Mouse (Mus musculus) midbrain, embryonic 13.5 days (tissue): ENCODE data around the gene Golga5. TPM values are rescaled to one million over a fixed set of nuclear protein-coding genes. Genes with fewer than 3 reads are reported as not detected.

Source experiments
- ATAC-seq: fragments of 200-750 bp; cut with Nextera tagmentation; 2 replicates; pipeline ENCODE4 v1.8.0; 2017; ENCODE audit warnings: mild to moderate bottlenecking, moderate TSS enrichment, moderate library complexity
- H3K27ac ChIP-seq: fragments of 300-500 bp; sonication (generic); 2 replicates; pipeline ENCODE4 v1.5.1; 2015; ENCODE audit warnings: inconsistent platforms, mild to moderate bottlenecking, moderate library complexity
- H3K27me3 ChIP-seq: fragments of 300-500 bp; sonication (generic); 2 replicates; pipeline ENCODE4 v1.6.1; 2015; ENCODE audit warnings: mild to moderate bottlenecking, inconsistent platforms
- H3K36me3 ChIP-seq: fragments of 300-500 bp; sonication (generic); 2 replicates; pipeline ENCODE4 v1.6.1; 2015; ENCODE audit warnings: mild to moderate bottlenecking, inconsistent platforms
- H3K4me1 ChIP-seq: fragments of 300-500 bp; sonication (generic); replicated peaks from 2 replicates; pipeline ENCODE4 v1.6.1; 2015; ENCODE audit warnings: inconsistent platforms
- H3K4me2 ChIP-seq: fragments of 300-500 bp; sonication (generic); replicated peaks from 2 replicates; pipeline ENCODE4 v1.6.1; 2015; ENCODE audit warnings: moderate library complexity, mild to moderate bottlenecking, inconsistent platforms
- H3K4me3 ChIP-seq: fragments of 300-500 bp; sonication (generic); replicated peaks from 2 replicates; pipeline ENCODE4 v1.5.1; 2015; ENCODE audit warnings: mild to moderate bottlenecking, inconsistent platforms
- H3K9ac ChIP-seq: fragments of 300-500 bp; sonication (generic); replicated peaks from 2 replicates; pipeline ENCODE4 v1.6.1; 2015; ENCODE audit warnings: mild to moderate bottlenecking, inconsistent platforms
- H3K9me3 ChIP-seq: fragments of 300-500 bp; sonication (generic); 2 replicates; pipeline ENCODE4 v1.6.1; 2016; ENCODE audit warnings: mild to moderate bottlenecking, inconsistent platforms
- WGBS: fragments of 180-500 bp; shearing (Covaris S2); methylation state at CpG from one replicate; pipeline ENCODE4 v1.1.7; 2015; 5-methylcytosine and 5-hydroxymethylcytosine counted together
- polyA plus RNA-seq: library from polyadenylated mRNA; unstranded; fragments of >200 nt; fragmentation: Nextera tagmentation; extraction: Ambion mirVana; gene quantifications from 2 replicates; pipeline ENCODE4 v1.2.1, GENCODE M21; 2015

Golga5 gene
- polyA plus RNA-seq, 1 experiment from 2014 or later: 32.3 TPM

DNA sequence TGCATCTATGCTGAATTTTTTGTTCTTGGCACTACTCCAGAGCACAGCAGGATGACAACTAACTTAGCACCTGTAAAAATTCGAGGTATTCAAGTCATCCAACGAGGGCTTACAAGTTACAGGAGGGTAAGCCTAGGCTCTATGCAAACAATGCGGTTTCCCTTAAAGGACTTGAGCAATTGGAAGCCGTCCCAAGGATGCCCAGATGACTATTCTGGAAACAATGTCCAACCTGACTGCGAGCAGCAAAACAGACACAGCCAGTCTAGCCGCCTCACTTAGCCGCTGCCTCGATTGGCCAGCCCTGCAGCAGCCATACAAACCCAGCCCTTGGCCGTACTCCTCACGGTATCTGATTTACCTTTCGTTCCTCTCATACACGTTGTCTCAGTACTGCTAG, 36.7 kb upstream of the Golga5 start:
- H3K36me3 ChIP-seq: no peaks in the 10 kb centered on the region
- H3K27me3 ChIP-seq: no peaks in the 10 kb centered on the region
- no peaks in the 10 kb centered on the region for H3K9me3 ChIP-seq
- no peak overlapping the region for H3K9ac ChIP-seq
- ATAC-seq: no peak
- 85% methylated on average over 12 of the region's 12 CpGs for WGBS
- no peaks in the 10 kb centered on the region for H3K4me1 ChIP-seq
- H3K27ac ChIP-seq: no peak overlapping the region
- no peak overlapping the region for H3K4me2 ChIP-seq
- H3K4me3 ChIP-seq: no peak overlapping the region

DNA sequence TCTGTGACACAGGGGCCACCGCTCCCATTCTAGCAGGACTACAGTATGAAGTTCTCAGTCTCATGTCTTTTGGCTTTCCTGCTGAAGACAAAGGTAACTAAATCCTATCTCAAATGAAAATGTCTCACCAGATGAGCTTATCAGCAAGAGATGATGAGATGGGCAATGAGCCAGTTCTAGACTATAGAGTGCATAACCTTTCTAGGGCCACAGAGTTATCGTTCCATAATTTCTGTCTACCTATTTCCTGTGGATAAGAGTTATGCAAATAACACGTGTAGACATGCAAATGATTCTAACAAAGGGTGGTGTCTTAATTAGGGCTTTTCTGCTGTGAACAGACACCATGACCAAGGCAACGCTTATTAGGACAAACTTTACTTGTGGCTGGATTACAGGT, 34.8 kb upstream of the Golga5 start:
- Histone ChIP-seq H3K4me3 (no peak overlapping the region), H3K9ac (no peak overlapping the region), H3K36me3 (no peaks in the 10 kb centered on the region), H3K4me2 (no peak overlapping the region), H3K27me3 (no peaks in the 10 kb centered on the region), H3K27ac (no peak overlapping the region), H3K9me3 (no peaks in the 10 kb centered on the region), H3K4me1 (peaks cover 14% of the 10 kb centered on the region)
- WGBS: 86% methylated on average over 4 of the region's 4 CpGs
- no peak for ATAC-seq

DNA sequence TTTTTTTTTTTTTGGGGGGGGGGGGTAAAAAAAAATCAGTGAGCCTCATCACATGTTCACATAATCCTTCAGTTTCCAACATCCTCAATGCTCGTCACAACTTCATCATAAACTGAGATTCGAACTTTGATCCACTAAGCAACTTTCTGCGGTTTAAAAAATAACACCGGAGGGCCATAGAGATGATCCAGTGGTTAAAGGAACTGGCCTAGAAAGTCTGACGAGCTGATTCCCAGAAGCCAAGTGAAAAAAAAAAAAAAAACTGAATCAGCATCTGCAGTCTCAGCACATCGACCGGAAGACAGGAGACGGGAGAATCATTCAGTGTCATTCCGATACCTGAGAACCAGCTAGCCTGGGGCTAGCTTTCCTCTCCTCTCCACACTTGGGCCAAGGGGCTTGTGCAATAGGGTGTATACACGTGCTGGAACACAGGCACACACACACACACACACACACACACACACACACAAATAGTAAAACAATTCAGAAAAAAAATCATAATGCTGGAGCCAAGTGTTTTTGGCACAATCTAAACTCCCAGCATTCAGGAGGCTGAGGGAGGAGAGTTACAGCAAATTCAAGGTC, 31.9 kb upstream of the Golga5 start:
- H3K9me3 ChIP-seq: no peaks in the 10 kb centered on the region
- H3K4me2 ChIP-seq: no peak overlapping the region
- H3K9ac ChIP-seq: no peak overlapping the region
- 78% methylated on average over 10 of the region's 10 CpGs for WGBS
- no peak overlapping the region for H3K4me3 ChIP-seq
- H3K27me3 ChIP-seq: no peaks in the 10 kb centered on the region
- no peak overlapping the region for H3K27ac ChIP-seq
- H3K4me1 ChIP-seq: peaks cover 17% of the 10 kb centered on the region
- H3K36me3 ChIP-seq: no peaks in the 10 kb centered on the region
- no peak for ATAC-seq

- no peak overlapping the region; the same call in none of the 2 replicates for H3K9ac ChIP-seq
These were observed 31.0 kb upstream of the Golga5 start for GRCm38 (mm10) chr12:102437952-102438351.

GRCm38 (mm10) chr12:102438983-102439631, 29.8 kb upstream of the Golga5 start:
- H3K4me1 ChIP-seq: peaks cover 17% of the 10 kb centered on the region
- no peaks in the 10 kb centered on the region for H3K36me3 ChIP-seq
- H3K9me3 ChIP-seq: no peaks in the 10 kb centered on the region
- 3% methylated on average over 20 of the region's 20 CpGs for WGBS
- peak overlapping the region; percentile 70 for H3K9ac ChIP-seq
- H3K4me3 ChIP-seq: peak overlapping the region; percentile 68
- no peak; the same call in 1 of the 2 replicates for ATAC-seq
- H3K4me2 ChIP-seq: peak overlapping the region; percentile 59
- no peaks in the 10 kb centered on the region for H3K27me3 ChIP-seq
- peak overlapping the region; percentile 62 for H3K27ac ChIP-seq

More at GRCm38 (mm10) chr12:102437952-102438351, 31.0 kb upstream of the Golga5 start:
- H3K4me1 ChIP-seq: peaks cover 17% of the 10 kb centered on the region
- WGBS: 90% methylated on average over 5 of the region's 5 CpGs
- no peak for ATAC-seq
- peak overlapping the region; percentile 59 for H3K4me2 ChIP-seq
- H3K27me3 ChIP-seq: no peaks in the 10 kb centered on the region
- no peaks in the 10 kb centered on the region for H3K9me3 ChIP-seq
- H3K4me3 ChIP-seq: no peak overlapping the region
- H3K27ac ChIP-seq: no peak overlapping the region
- no peaks in the 10 kb centered on the region for H3K36me3 ChIP-seq

GRCm38 (mm10) chr12:102439632-102440023, 29.3 kb upstream of the Golga5 start, which contains the start of gene Lgmn:
Lgmn (minus strand) TSS chr12:102439813.
- H3K27me3 ChIP-seq: no peaks in the 10 kb centered on the region
- H3K4me1 ChIP-seq: peaks cover 17% of the 10 kb centered on the region
- H3K4me3 ChIP-seq: peak within 1 kb of the TSS; percentile 68
- peak within 1 kb of the TSS; percentile 62 for H3K27ac ChIP-seq
- WGBS: under 1% methylated on average over 28 of the region's 28 CpGs
- H3K4me2 ChIP-seq: peak within 1 kb of the TSS; percentile 59
- H3K9ac ChIP-seq: peak within 1 kb of the TSS; percentile 70
- peak; percentile 100 for ATAC-seq
- H3K36me3 ChIP-seq: no peaks in the 10 kb centered on the region
- no peaks in the 10 kb centered on the region for H3K9me3 ChIP-seq

GRCm38 (mm10) chr12:102440551-102440950, 28.4 kb upstream of the Golga5 start:
- no peak overlapping the region for H3K9ac ChIP-seq
- no peak for ATAC-seq
- peaks cover 17% of the 10 kb centered on the region for H3K4me1 ChIP-seq
- H3K4me3 ChIP-seq: no peak overlapping the region
- 89% methylated on average over 7 of the region's 7 CpGs for WGBS
- no peak overlapping the region for H3K27ac ChIP-seq
- no peaks in the 10 kb centered on the region for H3K9me3 ChIP-seq
- no peaks in the 10 kb centered on the region for H3K27me3 ChIP-seq
- no peak overlapping the region for H3K4me2 ChIP-seq
- no peaks in the 10 kb centered on the region for H3K36me3 ChIP-seq

GRCm38 (mm10) chr12:102441141-102441540, 27.8 kb upstream of the Golga5 start:
- no peak for ATAC-seq
- no peak overlapping the region for H3K27ac ChIP-seq
- H3K27me3 ChIP-seq: no peaks in the 10 kb centered on the region
- no peak overlapping the region for H3K9ac ChIP-seq
- H3K4me3 ChIP-seq: no peak overlapping the region
- no peak overlapping the region for H3K4me2 ChIP-seq
- H3K36me3 ChIP-seq: no peaks in the 10 kb centered on the region
- peaks cover 17% of the 10 kb centered on the region for H3K4me1 ChIP-seq
- H3K9me3 ChIP-seq: no peaks in the 10 kb centered on the region
- WGBS: 94% methylated on average over 6 of the region's 6 CpGs

- Histone ChIP-seq H3K9ac (no peak overlapping the region), H3K27me3 (no peaks in the 10 kb centered on the region), H3K9me3 (no peaks in the 10 kb centered on the region), H3K27ac (no peak overlapping the region), H3K4me2 (no peak overlapping the region), H3K4me1 (peaks cover 17% of the 10 kb centered on the region), H3K4me3 (no peak overlapping the region), H3K36me3 (no peaks in the 10 kb centered on the region)
- no peak for ATAC-seq
- 96% methylated on average over 15 of the region's 15 CpGs for WGBS
These were observed 26.3 kb upstream of the Golga5 start for GRCm38 (mm10) chr12:102442639-102443038.

DNA sequence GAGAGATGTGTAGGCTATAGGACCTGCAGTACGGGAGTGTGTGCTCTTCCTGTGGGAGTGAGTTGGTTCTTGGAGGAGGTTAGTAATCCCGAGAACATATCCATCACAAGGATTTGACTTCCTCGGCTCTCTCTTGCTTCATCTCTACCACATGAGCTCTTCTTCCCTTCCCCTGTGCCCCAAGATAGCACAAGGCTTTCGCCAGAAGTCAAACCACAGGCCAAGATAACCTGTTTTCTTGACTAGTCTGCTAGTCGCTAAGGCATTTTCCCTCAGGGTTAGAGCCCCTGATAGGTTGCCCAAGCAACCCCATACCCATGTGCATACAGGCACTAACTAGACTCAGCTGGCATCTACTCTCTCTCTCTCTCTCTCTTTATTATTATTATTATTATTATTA, 25.3 kb upstream of the Golga5 start:
- 87% methylated on average over 5 of the region's 5 CpGs for WGBS
- no peak overlapping the region for H3K4me3 ChIP-seq
- H3K36me3 ChIP-seq: no peaks in the 10 kb centered on the region
- H3K27me3 ChIP-seq: no peaks in the 10 kb centered on the region
- H3K9ac ChIP-seq: no peak overlapping the region
- peaks cover 7% of the 10 kb centered on the region for H3K4me1 ChIP-seq
- no peak overlapping the region for H3K27ac ChIP-seq
- no peak for ATAC-seq
- H3K4me2 ChIP-seq: no peak overlapping the region
- no peaks in the 10 kb centered on the region for H3K9me3 ChIP-seq

DNA sequence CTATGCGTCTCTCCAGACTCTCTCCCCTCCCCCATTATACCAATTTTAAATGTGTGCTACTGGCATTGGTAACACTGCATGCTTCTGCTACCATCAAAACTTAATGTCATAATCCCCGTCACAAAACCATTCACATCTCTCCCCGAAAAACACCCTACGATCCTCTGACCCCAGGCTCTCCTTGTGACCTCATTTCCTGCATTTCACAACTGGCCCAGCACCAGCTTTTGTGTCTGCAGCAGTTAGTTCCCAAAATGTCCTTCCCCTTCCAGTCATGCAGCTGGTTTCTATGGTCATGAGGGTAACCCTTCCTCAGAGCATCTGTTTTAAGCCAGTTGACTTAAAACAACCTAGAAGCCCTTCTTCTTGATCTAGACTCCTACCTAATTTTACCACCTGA, 23.5 kb upstream of the Golga5 start:
- Histone ChIP-seq H3K36me3 (no peaks in the 10 kb centered on the region), H3K4me3 (no peak overlapping the region), H3K27me3 (no peaks in the 10 kb centered on the region), H3K4me1 (no peaks in the 10 kb centered on the region), H3K9ac (no peak overlapping the region), H3K27ac (no peak overlapping the region), H3K9me3 (no peaks in the 10 kb centered on the region), H3K4me2 (no peak overlapping the region)
- ATAC-seq: no peak
- WGBS: 83% methylated on average over 4 of the region's 4 CpGs

- no peak for ATAC-seq
- Histone ChIP-seq H3K9ac (no peak overlapping the region), H3K4me3 (no peak overlapping the region), H3K36me3 (no peaks in the 10 kb centered on the region), H3K4me1 (no peaks in the 10 kb centered on the region), H3K27ac (no peak overlapping the region), H3K4me2 (no peak overlapping the region), H3K9me3 (no peaks in the 10 kb centered on the region), H3K27me3 (no peaks in the 10 kb centered on the region)
- WGBS: 81% methylated on average over 10 of the region's 10 CpGs
These were observed 18.5 kb upstream of the Golga5 start for GRCm38 (mm10) chr12:102450437-102450836.
